ENCODE assay signal across 8 mouse cellular contexts in the genomic region with DNA sequence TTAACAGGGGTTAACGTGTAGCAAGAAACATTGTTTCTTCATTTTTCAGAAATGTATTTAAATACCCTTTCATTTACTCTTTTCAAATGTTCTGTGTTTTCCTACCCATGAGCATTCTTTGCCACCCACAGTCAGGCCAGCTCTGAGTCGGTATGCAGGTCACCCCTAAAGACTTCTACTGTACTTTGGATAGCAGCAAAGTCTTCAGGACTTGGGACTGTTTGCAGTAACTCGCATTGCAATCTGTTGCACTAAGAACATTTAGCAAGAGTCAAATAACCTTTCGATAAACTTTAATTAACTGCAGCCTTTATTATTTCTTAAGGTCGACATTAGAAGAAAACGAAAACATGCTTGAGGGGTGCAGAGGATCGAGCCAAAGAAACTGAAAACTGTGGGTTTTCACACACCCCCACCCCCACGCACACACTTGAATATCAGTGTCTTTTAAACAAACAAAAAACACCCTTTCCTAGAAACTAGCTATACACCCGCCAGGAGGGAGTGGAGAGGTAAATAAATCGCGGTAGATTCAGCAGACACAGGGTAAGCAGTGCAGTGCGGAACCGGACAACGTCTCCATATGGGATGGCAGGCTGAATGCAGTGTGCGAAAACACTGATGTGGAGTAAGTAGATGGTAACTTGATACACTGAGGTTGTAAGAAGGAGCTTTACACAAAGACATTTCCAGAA. TPM values are rescaled to one million over a fixed set of nuclear protein-coding genes. Genes with fewer than 3 reads are reported as not detected.
A peak's percentile ranks its signal among the peaks of the same experiment; 100 is the strongest.
DNase-seq lines count a peak whose midpoint lies in the region; ATAC-seq and TF ChIP-seq lines count a peak whose summit lies in the region.

No protein-coding gene starts in this region.

- H3K27ac ChIP-seq in gastrocnemius, adult 2 months: peak overlapping the region; percentile 98
- H3K27ac ChIP-seq in bone marrow macrophage, adult 2 months (ENCODE audit: insufficient read depth, low read depth, low read length): no peak overlapping the region
- H3K27ac ChIP-seq in hindbrain, embryonic 16.5 days (ENCODE audit: low read depth, low read length): no peak overlapping the region
- H3K27ac ChIP-seq in midbrain, embryonic 11.5 days (ENCODE audit: low read depth, low read length): no peak overlapping the region

- intact Hi-C loops in gastrocnemius, adult 2 months (cut with DNase I): loop anchor here (5.0 kb wide), 1 partner anchor 54 kb away; the partner anchor contains the start of gene Cdc37l1
- intact Hi-C loops in gastrocnemius, postnatal 14 days (cut with DNase I; ENCODE audit: low total_unique reads): loop anchor here (10.0 kb wide), 1 partner anchor 51 kb away; the partner anchor contains the start of gene Cdc37l1
- intact Hi-C loops in gastrocnemius, postnatal 36 days (cut with DNase I): loop anchor here (5.0 kb wide), 1 partner anchor 54 kb away; the partner anchor contains the start of gene Cdc37l1

- no peak for TF ChIP-seq POLR2A in bone marrow macrophage, adult 2 months (IDR thresholded peaks at IDR 0.05; ENCODE audit: borderline replicate concordance, low read depth, low read length)

- no peak for DNase-seq in gastrocnemius, adult 2 months
- no peak for DNase-seq in gastrocnemius, postnatal 14 days
- peak; percentile 87 for DNase-seq in midbrain, embryonic 11.5 days (ENCODE audit: low spot score, missing footprints)
- DNase-seq in ovary, postnatal 10 days (ENCODE audit: low spot score): no peak
- DNase-seq in gastrocnemius, postnatal 36 days: no peak
- DNase-seq in adrenal gland, postnatal 36 days: no peak

- no peaks in the 10 kb centered on the region for H3K36me3 ChIP-seq in hindbrain, embryonic 16.5 days (ENCODE audit: control insufficient read depth, insufficient read depth, low read length)
- no peaks in the 10 kb centered on the region for H3K36me3 ChIP-seq in midbrain, embryonic 11.5 days (ENCODE audit: control insufficient read depth, insufficient read depth, low read length)

- ATAC-seq in hindbrain, embryonic 16.5 days: no peak
- no peak for ATAC-seq in midbrain, embryonic 11.5 days (ENCODE audit: low FRiP score)

- no peak for TF ChIP-seq CTCF in gastrocnemius, adult 2 months (IDR thresholded peaks at IDR 0.05)
- TF ChIP-seq CTCF in bone marrow macrophage, adult 2 months (IDR thresholded peaks at IDR 0.05; ENCODE audit: low read depth, low read length): no peak

- peak overlapping the region; percentile 100 for H3K4me3 ChIP-seq in gastrocnemius, adult 2 months
- H3K4me3 ChIP-seq in bone marrow macrophage, adult 2 months (ENCODE audit: insufficient read depth, low read length): 0 out of 2 replicates have a peak overlapping the region, but pooled peaks have one; percentile 3
- H3K4me3 ChIP-seq in hindbrain, embryonic 16.5 days (ENCODE audit: low read length): peak overlapping the region; percentile 62
- peak overlapping the region; percentile 4; the same call in 1 of the 2 replicates for H3K4me3 ChIP-seq in midbrain, embryonic 11.5 days (ENCODE audit: low read depth, low read length)

- no peaks in the 10 kb centered on the region for H3K27me3 ChIP-seq in hindbrain, embryonic 16.5 days (replicated peaks; ENCODE audit: control insufficient read depth, insufficient read depth, low read length)
- H3K27me3 ChIP-seq in midbrain, embryonic 11.5 days (ENCODE audit: control insufficient read depth, insufficient read depth, low read length): no peaks in the 10 kb centered on the region

- H3K9ac ChIP-seq in hindbrain, embryonic 16.5 days (ENCODE audit: low read depth, low read length): no peak overlapping the region
- peak overlapping the region; percentile 4 for H3K9ac ChIP-seq in midbrain, embryonic 11.5 days (ENCODE audit: low read length)

- 57% methylated on average over 15 of the region's 15 CpGs for WGBS in hindbrain, embryonic 16.5 days
- WGBS in midbrain, embryonic 11.5 days: 46% methylated on average over 15 of the region's 15 CpGs

- H3K9me3 ChIP-seq in hindbrain, embryonic 16.5 days (ENCODE audit: control insufficient read depth, low read length): no peaks in the 10 kb centered on the region
- no peaks in the 10 kb centered on the region for H3K9me3 ChIP-seq in midbrain, embryonic 11.5 days (ENCODE audit: control insufficient read depth, low read length)

- H3K4me2 ChIP-seq in hindbrain, embryonic 16.5 days (ENCODE audit: low read length): peak overlapping the region; percentile 76
- H3K4me2 ChIP-seq in midbrain, embryonic 11.5 days: peak overlapping the region; percentile 77

- H3K4me1 ChIP-seq in bone marrow macrophage, adult 2 months (ENCODE audit: control insufficient read depth, insufficient read depth, low read length): peaks cover 5% of the 10 kb centered on the region; the same call in 1 of the 2 replicates
- peaks cover 13% of the 10 kb centered on the region for H3K4me1 ChIP-seq in hindbrain, embryonic 16.5 days (ENCODE audit: control insufficient read depth, insufficient read depth, low read depth, low read length)
- H3K4me1 ChIP-seq in midbrain, embryonic 11.5 days (ENCODE audit: control insufficient read depth, insufficient read depth, low read length): peaks cover 22% of the 10 kb centered on the region

RNA-seq across cellular contexts. Expression of gene Ak3, which starts 1.7 kb away (rescaled TPM):
- 10 to 100 TPM; 38.1 to 54.4 TPM for total RNA-seq in gastrocnemius, adult 2 months (2021)
- 10 to 100 TPM; 54.4 to 54.5 TPM for total RNA-seq in gastrocnemius, postnatal 14 days (2021)
- polyA plus RNA-seq in bone marrow macrophage, adult 2 months (2012; ENCODE audit: insufficient read depth, insufficient read length, missing spikeins): 36.6 and 42.8 TPM in 2 replicates
- polyA plus RNA-seq in hindbrain, embryonic 16.5 days (2015; fragmentation: Nextera tagmentation; extraction: Ambion mirVana): 74.4 and 75.2 TPM in 2 replicates
- 96.7 and 97.2 TPM in 2 replicates for polyA plus RNA-seq in midbrain, embryonic 11.5 days (2014; fragmentation: Nextera tagmentation; extraction: Ambion mirVana)
- 10 to 100 TPM; 47.4 to 49.0 TPM for total RNA-seq in gastrocnemius, postnatal 36 days (2021)
- 100 to 1,000 TPM; 146 to 253 TPM for total RNA-seq in adrenal gland, postnatal 36 days (2021)

RNA-seq across cellular contexts. Expression of gene Rcl1, which starts 55.1 kb away (rescaled TPM):
- 1 to 10 TPM; 6.5 to 7.7 TPM for total RNA-seq in gastrocnemius, adult 2 months (2021)
- 10 to 100 TPM; 11.2 to 12.9 TPM for total RNA-seq in gastrocnemius, postnatal 14 days (2021)
- polyA plus RNA-seq in bone marrow macrophage, adult 2 months (2012; ENCODE audit: insufficient read depth, insufficient read length, missing spikeins): 3.4 and 3.9 TPM in 2 replicates
- 39.1 and 42.2 TPM in 2 replicates for polyA plus RNA-seq in hindbrain, embryonic 16.5 days (2015; fragmentation: Nextera tagmentation; extraction: Ambion mirVana)
- 52.4 and 52.5 TPM in 2 replicates for polyA plus RNA-seq in midbrain, embryonic 11.5 days (2014; fragmentation: Nextera tagmentation; extraction: Ambion mirVana)
- 10 to 100 TPM in 1 of 2 experiments, 1 to 10 TPM in 1; 4.8 to 11.0 TPM for total RNA-seq in gastrocnemius, postnatal 36 days (2021)
- 10 to 100 TPM; 25.8 to 30.1 TPM for total RNA-seq in adrenal gland, postnatal 36 days (2021)

RNA-seq across cellular contexts. Expression of gene Cdc37l1, which starts 56.0 kb away (rescaled TPM):
- 10 to 100 TPM; 44.8 to 55.5 TPM for total RNA-seq in gastrocnemius, adult 2 months (2021)
- total RNA-seq in gastrocnemius, postnatal 14 days (2021): 10 to 100 TPM; 26.6 to 33.8 TPM
- polyA plus RNA-seq in bone marrow macrophage, adult 2 months (2012; ENCODE audit: insufficient read depth, insufficient read length, missing spikeins): 30.6 and 31.0 TPM in 2 replicates
- 41.2 and 45.0 TPM in 2 replicates for polyA plus RNA-seq in hindbrain, embryonic 16.5 days (2015; fragmentation: Nextera tagmentation; extraction: Ambion mirVana)
- 45.5 and 52.9 TPM in 2 replicates for polyA plus RNA-seq in midbrain, embryonic 11.5 days (2014; fragmentation: Nextera tagmentation; extraction: Ambion mirVana)
- 10 to 100 TPM; 40.5 to 40.6 TPM for total RNA-seq in gastrocnemius, postnatal 36 days (2021)
- 10 to 100 TPM; 43.4 to 52.5 TPM for total RNA-seq in adrenal gland, postnatal 36 days (2021)

Comparison
In these comparisons a context has a peak if more than half of its experiments do, and no peak if none do; other contexts are left out.
1. H3K4me3 ChIP-seq: peak in every context shown above with its lines; median percentile 100 in gastrocnemius, adult 2 months; 62 in hindbrain, embryonic 16.5 days; 4 in midbrain, embryonic 11.5 days; 3 in bone marrow macrophage, adult 2 months.